Mouse (Mus musculus) kidney, embryonic 14.5 days (tissue): ENCODE measurements around the gene Ptprm. TPM values are rescaled to one million over a fixed set of nuclear protein-coding genes. Genes with fewer than 3 reads are reported as not detected.

Experiments used
- ATAC-seq: fragments of 200-750 bp; cut with Nextera tagmentation; 2 replicates; pipeline ENCODE4 v1.8.0; 2017; ENCODE audit warnings: moderate number of reproducible peaks, mild to moderate bottlenecking, moderate TSS enrichment, moderate library complexity; ENCODE audit not compliant: low FRiP score, low TSS enrichment
- H3K27ac ChIP-seq: fragments of 300-500 bp; sonication (generic); 2 replicates; pipeline ENCODE4 v1.5.1; 2014; ENCODE audit warnings: low read depth, mild to moderate bottlenecking, low read length, moderate library complexity, mixed read lengths
- H3K27me3 ChIP-seq: fragments of 300-500 bp; sonication (generic); 2 replicates; pipeline ENCODE4 v1.6.1; 2014; ENCODE audit warnings: mild to moderate bottlenecking, low read length; ENCODE audit not compliant: control insufficient read depth, insufficient read depth
- H3K36me3 ChIP-seq: fragments of 300-500 bp; sonication (generic); 2 replicates; pipeline ENCODE4 v1.6.1; 2014; ENCODE audit warnings: low read length, mixed read lengths; ENCODE audit not compliant: control insufficient read depth, insufficient read depth
- H3K4me1 ChIP-seq: fragments of 300-500 bp; sonication (generic); 2 replicates; pipeline ENCODE4 v1.6.1; 2014; ENCODE audit warnings: low read length, mixed read lengths; ENCODE audit not compliant: control insufficient read depth, insufficient read depth
- H3K4me2 ChIP-seq: fragments of 300-500 bp; sonication (generic); replicated peaks from 2 replicates; pipeline ENCODE4 v1.6.1; 2014; ENCODE audit warnings: low read depth, mild to moderate bottlenecking, low read length
- H3K4me3 ChIP-seq: fragments of 300-500 bp; sonication (generic); 2 replicates; pipeline ENCODE4 v1.5.1; 2014; ENCODE audit warnings: mild to moderate bottlenecking, low read length
- H3K9ac ChIP-seq: fragments of 300-500 bp; sonication (generic); 2 replicates; pipeline ENCODE4 v1.6.1; 2014; ENCODE audit warnings: low read depth, mild to moderate bottlenecking, low read length, moderate library complexity
- H3K9me3 ChIP-seq: fragments of 300-500 bp; sonication (generic); 2 replicates; pipeline ENCODE4 v1.6.1; 2016; ENCODE audit warnings: low read length; ENCODE audit not compliant: control insufficient read depth
- WGBS: fragments of 180-500 bp; shearing (Covaris S2); extraction: QIAGEN DNeasy Blood & Tissue Kit; methylation state at CpG from one replicate; pipeline ENCODE4 v1.1.7; 2014; 5-methylcytosine and 5-hydroxymethylcytosine counted together
- polyA plus RNA-seq: library from polyadenylated mRNA; unstranded; fragments of >200 nt; fragmentation: Nextera tagmentation; extraction: Ambion mirVana; gene quantifications from 2 replicates; pipeline ENCODE4 v1.2.1, GENCODE M21; 2014

Ptprm gene
- polyA plus RNA-seq, 1 experiment from 2014 or later = 22.6 TPM

DNA sequence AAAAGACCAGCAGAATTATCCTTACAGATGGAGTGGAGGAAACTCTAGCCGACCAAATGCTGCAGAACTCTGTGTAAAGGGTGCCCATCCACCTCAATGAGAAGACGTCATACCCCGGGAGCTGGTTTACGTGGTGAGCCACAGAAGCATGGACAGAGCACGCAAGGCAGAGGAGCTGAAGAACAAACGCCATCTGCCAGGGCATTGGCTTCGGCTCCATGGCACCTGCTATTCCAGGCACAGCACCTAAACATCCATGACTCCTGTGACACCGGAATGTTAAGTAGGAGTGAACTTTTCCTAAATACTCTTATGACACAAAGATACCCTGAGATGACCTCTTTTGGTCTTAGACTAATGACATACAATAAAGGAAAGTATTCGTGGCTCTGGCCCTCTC, 327.0 kb downstream of the Ptprm start:
- Histone ChIP-seq H3K27me3 (no peaks in the 10 kb centered on the region), H3K4me2 (no peak overlapping the region), H3K9me3 (no peaks in the 10 kb centered on the region), H3K4me3 (no peak overlapping the region), H3K36me3 (no peaks in the 10 kb centered on the region), H3K4me1 (no peaks in the 10 kb centered on the region), H3K9ac (no peak overlapping the region), H3K27ac (no peak overlapping the region)
- no peak for ATAC-seq
- 89% methylated on average over 9 of the region's 9 CpGs for WGBS

DNA sequence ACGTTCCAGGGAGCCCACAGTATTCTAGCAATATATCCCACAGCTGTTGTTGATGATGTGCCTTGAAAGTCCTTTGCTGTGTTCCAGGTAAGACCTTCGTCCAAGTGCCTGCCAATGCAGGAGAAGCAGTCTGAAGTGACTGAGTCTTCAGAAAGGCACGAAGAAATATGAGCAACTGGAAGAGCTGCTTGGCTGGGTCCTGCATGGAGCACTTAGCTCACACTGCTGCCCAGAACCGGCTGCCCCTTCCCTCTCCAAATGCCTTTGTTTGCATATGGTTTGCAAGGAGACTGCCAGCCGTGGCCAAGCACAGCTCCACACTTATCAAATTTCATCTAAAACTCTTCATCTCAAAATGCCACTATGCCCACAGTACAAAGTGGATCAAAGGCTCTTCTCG, 337.8 kb downstream of the Ptprm start:
- no peak overlapping the region for H3K27ac ChIP-seq
- H3K4me2 ChIP-seq = no peak overlapping the region
- H3K36me3 ChIP-seq = no peaks in the 10 kb centered on the region
- no peaks in the 10 kb centered on the region for H3K9me3 ChIP-seq
- H3K4me3 ChIP-seq = no peak overlapping the region
- H3K4me1 ChIP-seq = no peaks in the 10 kb centered on the region
- H3K9ac ChIP-seq = no peak overlapping the region
- WGBS = 49% methylated on average over 6 of the region's 6 CpGs
- H3K27me3 ChIP-seq = no peaks in the 10 kb centered on the region
- no peak for ATAC-seq

DNA sequence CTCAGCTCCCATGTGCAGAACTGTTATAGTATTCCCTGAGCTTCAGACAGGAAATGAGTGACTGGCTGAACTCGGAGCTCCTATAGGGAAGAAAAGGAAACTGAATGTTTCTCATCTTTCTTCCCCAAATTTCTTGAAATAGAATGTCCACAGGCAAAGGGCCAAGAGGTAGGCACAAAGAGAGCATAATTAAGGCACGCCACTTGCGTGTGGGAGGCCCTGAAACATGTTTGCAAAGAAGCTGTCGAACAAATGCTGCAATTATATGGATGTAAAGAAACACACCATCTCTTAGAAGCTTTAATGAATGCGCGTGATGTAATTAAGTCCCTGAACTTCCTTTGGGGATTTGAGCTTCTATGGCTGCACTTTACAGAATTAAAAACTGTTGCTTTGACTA, 341.0 kb downstream of the Ptprm start:
- WGBS = 86% methylated on average over 6 of the region's 6 CpGs
- no peak overlapping the region for H3K9ac ChIP-seq
- no peak overlapping the region for H3K4me2 ChIP-seq
- H3K27me3 ChIP-seq = no peaks in the 10 kb centered on the region
- no peaks in the 10 kb centered on the region for H3K36me3 ChIP-seq
- H3K9me3 ChIP-seq = no peaks in the 10 kb centered on the region
- no peaks in the 10 kb centered on the region for H3K4me1 ChIP-seq
- no peak overlapping the region for H3K27ac ChIP-seq
- ATAC-seq = no peak
- H3K4me3 ChIP-seq = no peak overlapping the region

GRCm38 (mm10) chr17:67011836-67012583, 342.2 kb downstream of the Ptprm start:
- H3K4me1 ChIP-seq = no peaks in the 10 kb centered on the region
- H3K4me3 ChIP-seq = no peak overlapping the region
- no peak for ATAC-seq
- no peak overlapping the region for H3K9ac ChIP-seq
- H3K9me3 ChIP-seq = no peaks in the 10 kb centered on the region
- no peaks in the 10 kb centered on the region for H3K36me3 ChIP-seq
- H3K27me3 ChIP-seq = no peaks in the 10 kb centered on the region
- H3K4me2 ChIP-seq = no peak overlapping the region
- no peak overlapping the region for H3K27ac ChIP-seq
- WGBS = 91% methylated on average over 6 of the region's 6 CpGs

DNA sequence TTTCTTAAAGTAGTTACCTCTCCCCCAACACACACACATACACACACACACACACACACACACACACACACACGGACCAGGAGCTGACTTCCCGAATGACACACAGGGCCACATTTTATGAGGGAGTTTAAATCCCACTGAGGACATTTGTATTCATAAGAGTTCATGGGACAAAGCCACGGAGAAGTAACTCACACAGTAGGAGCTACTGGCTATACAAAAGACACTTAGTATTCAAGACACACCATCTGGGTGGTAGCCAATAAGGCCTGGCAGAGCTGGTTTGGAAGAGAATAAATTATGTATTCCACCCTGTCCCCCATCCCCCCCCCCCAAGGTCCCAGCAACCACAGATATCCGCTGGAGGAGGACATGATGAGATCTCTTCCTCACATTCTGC, 344.1 kb downstream of the Ptprm start:
- Histone ChIP-seq H3K9me3 (no peaks in the 10 kb centered on the region; the same call in 1 of the 2 replicates), H3K9ac (no peak overlapping the region), H3K36me3 (no peaks in the 10 kb centered on the region), H3K27ac (no peak overlapping the region), H3K4me2 (no peak overlapping the region), H3K27me3 (no peaks in the 10 kb centered on the region), H3K4me1 (no peaks in the 10 kb centered on the region), H3K4me3 (no peak overlapping the region)
- ATAC-seq = no peak
- WGBS = 85% methylated on average over 4 of the region's 4 CpGs

DNA sequence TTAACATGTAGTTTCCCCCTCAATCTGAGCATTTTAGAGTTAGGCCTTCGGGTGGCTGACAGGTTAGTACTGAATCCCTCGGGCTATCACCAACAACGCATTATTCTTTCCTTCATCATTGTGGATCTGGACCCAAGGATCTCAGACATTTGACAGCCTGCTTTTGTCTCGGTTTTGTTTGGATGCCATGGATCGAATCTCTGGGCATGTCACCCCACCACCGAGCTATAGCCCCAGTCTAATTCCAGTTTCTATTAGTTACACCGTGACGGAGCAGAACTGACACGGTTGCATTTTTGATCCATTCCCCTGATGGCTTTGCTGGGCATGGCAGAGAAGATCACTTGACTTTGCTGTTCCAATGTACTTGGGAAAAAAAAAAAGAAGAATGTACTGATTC, 346.1 kb downstream of the Ptprm start:
- H3K4me1 ChIP-seq = no peaks in the 10 kb centered on the region
- no peak for ATAC-seq
- no peak overlapping the region for H3K4me3 ChIP-seq
- 96% methylated on average over 9 of the region's 9 CpGs for WGBS
- no peak overlapping the region for H3K9ac ChIP-seq
- no peaks in the 10 kb centered on the region; the same call in 1 of the 2 replicates for H3K9me3 ChIP-seq
- no peak overlapping the region for H3K4me2 ChIP-seq
- no peaks in the 10 kb centered on the region for H3K27me3 ChIP-seq
- no peaks in the 10 kb centered on the region for H3K36me3 ChIP-seq
- H3K27ac ChIP-seq = no peak overlapping the region

GRCm38 (mm10) chr17:67006740-67007385, 347.4 kb downstream of the Ptprm start:
- H3K9me3 ChIP-seq = no peaks in the 10 kb centered on the region; the same call in 1 of the 2 replicates
- 74% methylated on average over 14 of the region's 14 CpGs for WGBS
- no peaks in the 10 kb centered on the region for H3K4me1 ChIP-seq
- peak; percentile 46; the same call in 1 of the 2 replicates for ATAC-seq
- H3K4me3 ChIP-seq = no peak overlapping the region
- no peak overlapping the region for H3K4me2 ChIP-seq
- H3K27ac ChIP-seq = no peak overlapping the region
- no peak overlapping the region for H3K9ac ChIP-seq
- H3K36me3 ChIP-seq = no peaks in the 10 kb centered on the region
- H3K27me3 ChIP-seq = no peaks in the 10 kb centered on the region

DNA sequence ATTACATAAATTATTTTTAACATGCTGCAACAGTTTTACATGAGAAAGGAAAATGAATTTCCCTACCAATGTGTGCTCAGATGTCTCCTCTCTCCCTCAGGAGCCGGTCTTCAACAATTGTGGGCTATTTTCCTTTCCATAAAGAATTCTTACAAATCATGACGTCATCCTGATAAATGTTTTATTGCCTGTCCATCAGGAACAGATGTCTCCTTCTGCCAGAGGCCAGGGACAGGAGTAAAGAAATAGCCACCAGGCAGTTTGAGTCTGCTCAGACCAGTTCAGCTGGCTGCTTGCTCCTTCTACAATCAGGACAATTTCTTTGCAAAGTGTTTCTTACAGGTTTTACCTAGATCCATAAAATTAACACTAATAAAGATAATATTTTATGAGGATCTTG, 357.4 kb downstream of the Ptprm start:
- WGBS = 56% methylated on average over 2 of the region's 2 CpGs
- H3K9me3 ChIP-seq = peaks cover 4% of the 10 kb centered on the region
- no peak overlapping the region for H3K9ac ChIP-seq
- ATAC-seq = no peak
- no peak overlapping the region for H3K27ac ChIP-seq
- no peaks in the 10 kb centered on the region for H3K4me1 ChIP-seq
- H3K27me3 ChIP-seq = no peaks in the 10 kb centered on the region
- H3K4me2 ChIP-seq = no peak overlapping the region
- no peaks in the 10 kb centered on the region for H3K36me3 ChIP-seq
- no peak overlapping the region for H3K4me3 ChIP-seq

DNA sequence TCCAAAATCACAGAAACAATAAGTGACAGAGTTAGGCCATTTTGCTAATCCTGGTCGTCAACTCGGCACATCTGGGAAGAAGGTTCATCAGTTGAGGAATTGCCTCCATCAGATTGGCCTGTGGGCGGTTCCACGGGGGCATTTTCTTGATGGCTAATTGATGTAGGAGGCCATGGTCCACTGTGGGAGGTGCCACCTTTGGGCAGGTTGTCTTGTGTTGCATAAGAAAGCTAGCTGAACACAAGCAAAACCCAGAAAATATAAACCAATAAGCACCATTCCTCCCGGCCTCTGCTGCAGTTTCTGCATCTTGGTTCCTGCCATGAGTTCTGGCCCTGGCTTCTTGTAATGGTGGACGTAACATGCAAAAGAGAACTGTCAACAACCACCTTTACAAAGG, 358.2 kb downstream of the Ptprm start:
- peaks cover 4% of the 10 kb centered on the region for H3K9me3 ChIP-seq
- no peaks in the 10 kb centered on the region for H3K27me3 ChIP-seq
- H3K36me3 ChIP-seq = no peaks in the 10 kb centered on the region
- no peak overlapping the region for H3K9ac ChIP-seq
- H3K27ac ChIP-seq = no peak overlapping the region
- WGBS = 90% methylated on average over 6 of the region's 6 CpGs
- H3K4me3 ChIP-seq = no peak overlapping the region
- ATAC-seq = no peak
- no peaks in the 10 kb centered on the region for H3K4me1 ChIP-seq
- H3K4me2 ChIP-seq = no peak overlapping the region
